Mouse (Mus musculus) liver, postnatal 0 days (tissue): ENCODE results near the gene Adarb1. TPM values are rescaled to one million over a fixed set of nuclear protein-coding genes. Genes with fewer than 3 reads are reported as not detected.

Experiments used
- ATAC-seq: fragments of 200-750 bp; cut with Nextera tagmentation; 2 replicates; pipeline ENCODE4 v1.8.0; 2017; ENCODE audit warnings: mild to moderate bottlenecking, moderate library complexity
- DNase-seq: peaks from one replicate; pipeline ENCODE4 v3.0.0-alpha.2; 2016
- H3K27ac ChIP-seq: fragments of 300-500 bp; sonication (generic); 2 replicates; pipeline ENCODE4 v1.5.1; 2014; ENCODE audit warnings: antibody characterized with exemption, moderate library complexity, mild to moderate bottlenecking, low read depth
- H3K27me3 ChIP-seq: fragments of 300-500 bp; sonication (generic); 2 replicates; pipeline ENCODE4 v1.6.1; 2014; ENCODE audit warnings: low read length, control low read depth, mixed read lengths; ENCODE audit not compliant: insufficient read depth
- H3K36me3 ChIP-seq: fragments of 300-500 bp; sonication (generic); replicated peaks from 2 replicates; pipeline ENCODE4 v1.6.1; 2014; ENCODE audit warnings: mild to moderate bottlenecking, control low read depth, low read length, moderate library complexity, mixed read lengths; ENCODE audit not compliant: insufficient read depth
- H3K4me1 ChIP-seq: fragments of 300-500 bp; sonication (generic); 2 replicates; pipeline ENCODE4 v1.6.1; 2014; ENCODE audit warnings: antibody characterized with exemption, mild to moderate bottlenecking, control low read depth; ENCODE audit not compliant: insufficient read depth
- H3K4me2 ChIP-seq: fragments of 300-500 bp; sonication (generic); 2 replicates; pipeline ENCODE4 v1.6.1; 2014; ENCODE audit warnings: low read depth, mild to moderate bottlenecking, low read length, moderate library complexity, mixed read lengths
- H3K4me3 ChIP-seq: fragments of 300-500 bp; sonication (generic); 2 replicates; pipeline ENCODE4 v1.5.1; 2014; ENCODE audit warnings: low read depth, low read length
- H3K9ac ChIP-seq: fragments of 300-500 bp; sonication (generic); replicated peaks from 2 replicates; pipeline ENCODE4 v1.6.1; 2014; ENCODE audit warnings: mild to moderate bottlenecking, moderate library complexity
- H3K9me3 ChIP-seq: fragments of 300-500 bp; sonication (generic); 2 replicates; pipeline ENCODE4 v1.6.1; 2016; ENCODE audit warnings: mild to moderate bottlenecking, control low read depth, low read length, mixed read lengths
- CTCF ChIP-seq: sonication (generic); IDR thresholded peaks from 2 replicates; pipeline ENCODE4 v1.5.1; 2016; ENCODE audit warnings: antibody characterized with exemption, low read depth
- EP300 ChIP-seq: IDR thresholded peaks from 2 replicates; pipeline ENCODE4 v1.6.1; 2016; ENCODE audit warnings: antibody characterized with exemption, low read depth, mild to moderate bottlenecking
- WGBS: fragments of 180-500 bp; shearing (Covaris S2); extraction: QIAGEN DNeasy Blood & Tissue Kit; methylation state at CpG from one replicate; pipeline ENCODE4 v1.1.7; 2014; ENCODE audit not compliant: insufficient replicate concordance; 5-methylcytosine and 5-hydroxymethylcytosine counted together
- polyA plus RNA-seq: library from polyadenylated mRNA; unstranded; fragments of >200 nt; fragmentation: Nextera tagmentation; extraction: Ambion mirVana; gene quantifications from 2 replicates; pipeline ENCODE4 v1.2.1, GENCODE M21; 2015

The Adarb1 gene
- polyA plus RNA-seq, 1 experiment from 2014 or later = 1.8 TPM

- Histone ChIP-seq H3K27me3 (no peaks in the 10 kb centered on the region), H3K4me2 (no peak overlapping the region), H3K36me3 (peaks cover 63% of the 10 kb centered on the region), H3K9me3 (no peaks in the 10 kb centered on the region), H3K4me1 (peaks cover 2% of the 10 kb centered on the region; the same call in 1 of the 2 replicates), H3K9ac (no peak overlapping the region), H3K27ac (peak overlapping the region; percentile 62; the same call in 1 of the 2 replicates), H3K4me3 (no peak overlapping the region)
- TF ChIP-seq CTCF = no peak
- TF ChIP-seq EP300 = no peak
- DNase-seq (peak; percentile 48), ATAC-seq (peak; percentile 75)
- WGBS = 46% methylated on average over 8 of the region's 8 CpGs
These were observed 151.8 kb downstream of the Adarb1 start for GRCm38 (mm10) chr10:77266281-77266680.

- Histone ChIP-seq H3K4me2 (peak overlapping the region; percentile 96), H3K27ac (no peak overlapping the region), H3K36me3 (peaks cover 24% of the 10 kb centered on the region), H3K9me3 (no peaks in the 10 kb centered on the region), H3K27me3 (no peaks in the 10 kb centered on the region), H3K4me1 (peaks cover 12% of the 10 kb centered on the region), H3K4me3 (peak overlapping the region; percentile 98), H3K9ac (no peak overlapping the region; the same call in 1 of the 2 replicates)
- WGBS = 84% methylated on average over 17 of the region's 17 CpGs
- TF ChIP-seq EP300 (no peak), CTCF (no peak)
- DNase-seq (no peak), ATAC-seq (no peak)
These were observed 157.7 kb downstream of the Adarb1 start for GRCm38 (mm10) chr10:77260166-77260875.

- ATAC-seq = peak; percentile 100
- Histone ChIP-seq H3K27me3 (no peaks in the 10 kb centered on the region), H3K4me1 (peaks cover 12% of the 10 kb centered on the region), H3K9ac (peak within 1 kb of the TSS; percentile 96), H3K4me2 (peak within 1 kb of the TSS; percentile 96), H3K36me3 (peaks cover 13% of the 10 kb centered on the region), H3K27ac (peak within 1 kb of the TSS; percentile 92), H3K4me3 (peak within 1 kb of the TSS; percentile 98), H3K9me3 (no peaks in the 10 kb centered on the region)
- TF ChIP-seq EP300 = no peak
- TF ChIP-seq CTCF = peak; percentile 55
- peak; percentile 98 for DNase-seq
- under 1% methylated on average over 79 of the region's 81 CpGs for WGBS
These were observed 159.1 kb downstream of the Adarb1 start, which contains the start of gene Pofut2 for GRCm38 (mm10) chr10:77258704-77259621. Gene Pofut2, plus strand, starts transcription at chr10:77259218.

GRCm38 (mm10) chr10:77258041-77258590 is 160.0 kb downstream of the Adarb1 start:
- no peak for ATAC-seq
- no peak overlapping the region for H3K27ac ChIP-seq
- no peak overlapping the region for H3K9ac ChIP-seq
- peak overlapping the region; percentile 96 for H3K4me2 ChIP-seq
- peaks cover 12% of the 10 kb centered on the region for H3K4me1 ChIP-seq
- 57% methylated on average over 4 of the region's 4 CpGs for WGBS
- no peaks in the 10 kb centered on the region for H3K27me3 ChIP-seq
- peaks cover 11% of the 10 kb centered on the region for H3K36me3 ChIP-seq
- DNase-seq = no peak
- TF ChIP-seq EP300 = no peak
- peak overlapping the region; percentile 98; the same call in 1 of the 2 replicates for H3K4me3 ChIP-seq
- no peaks in the 10 kb centered on the region for H3K9me3 ChIP-seq

GRCm38 (mm10) chr10:77255676-77256075 is 162.4 kb downstream of the Adarb1 start:
- ATAC-seq (no peak), DNase-seq (no peak)
- H3K4me1 ChIP-seq = peaks cover 30% of the 10 kb centered on the region
- no peak overlapping the region for H3K4me2 ChIP-seq
- WGBS = 92% methylated on average over 3 of the region's 3 CpGs
- H3K36me3 ChIP-seq = no peaks in the 10 kb centered on the region
- H3K4me3 ChIP-seq = no peak overlapping the region
- no peaks in the 10 kb centered on the region for H3K9me3 ChIP-seq
- TF ChIP-seq EP300 = no peak
- no peak for TF ChIP-seq CTCF
- no peaks in the 10 kb centered on the region for H3K27me3 ChIP-seq
- H3K9ac ChIP-seq = no peak overlapping the region
- no peak overlapping the region for H3K27ac ChIP-seq

- Histone ChIP-seq H3K36me3 (no peaks in the 10 kb centered on the region), H3K9me3 (no peaks in the 10 kb centered on the region), H3K4me3 (no peak overlapping the region), H3K9ac (no peak overlapping the region), H3K4me1 (peaks cover 30% of the 10 kb centered on the region), H3K4me2 (no peak overlapping the region), H3K27me3 (no peaks in the 10 kb centered on the region), H3K27ac (no peak overlapping the region)
- DNase-seq = no peak
- TF ChIP-seq EP300 = no peak
- TF ChIP-seq CTCF = no peak
- WGBS = 85% methylated on average over 3 of the region's 3 CpGs
- ATAC-seq = no peak
These were observed 162.8 kb downstream of the Adarb1 start for GRCm38 (mm10) chr10:77255231-77255630.
